Mouse (Mus musculus): ENCODE measurements around the gene Rnf224. TPM values are rescaled to one million over a fixed set of nuclear protein-coding genes. Genes with fewer than 3 reads are reported as not detected.

Rnf224 gene
- total and polyA plus RNA-seq, 3 experiments, result not detected

GRCm38 (mm10) chr2:25246183-25247072, 9.8 kb upstream of the Rnf224 start, which contains the start of gene AL732309.1:
TSS of gene AL732309.1 (minus strand) at chr2:25246863.
- Histone ChIP-seq H3K4me1 (ENCODE audit: control insufficient read depth in 1 of 2, insufficient read depth in 2 of 2) (peaks cover 3% of the 10 kb centered on the region in 2 experiments), H3K27ac (ENCODE audit: insufficient read depth, low read depth) (no peak within 1 kb of the TSS), H3K36me3 (replicated peaks in 1 of 2; ENCODE audit: control insufficient read depth in 1 of 2, insufficient read depth in 1 of 2, low read length in 1 of 2) (peaks cover 64 to 81% of the 10 kb centered on the region in 2 experiments), H3K9ac (ENCODE audit: insufficient read depth, low read depth) (no peak within 1 kb of the TSS), H3K4me2 (ENCODE audit: insufficient read depth, low read depth, poor library complexity, severe bottlenecking) (no peak within 1 kb of the TSS), H3K9me3 (replicated peaks; ENCODE audit: low read length) (no peaks in the 10 kb centered on the region), H3K79me2 (replicated peaks; ENCODE audit: control insufficient read depth, extremely low read depth, insufficient read depth, poor library complexity, severe bottlenecking) (no peaks in the 10 kb centered on the region), H3K27me3 (replicated peaks) (peaks cover 6% of the 10 kb centered on the region), H3K4me3 (replicated peaks in 1 of 3; ENCODE audit: low read depth in 2 of 3, low read length in 2 of 3, poor library complexity in 1 of 3) (no peak within 1 kb of the TSS)
- TF ChIP-seq USF2 (conservative IDR thresholded peaks at IDR 0.05; ENCODE audit: low read depth, low read length) (no peak), POLR2A (IDR thresholded peaks at IDR 0.05; ENCODE audit: low read depth, low read length) (no peak)
- dilution Hi-C loops (cut with MboI; ENCODE audit: extremely low pct_ligation_motif_present, extremely low pct_unique_long_range_greater_than_20kb, low sequenced_read_pairs), result no loop called here
- in situ Hi-C loops (cut with MboI; ENCODE audit: low pct_ligation_motif_present, low pct_unique_long_range_greater_than_20kb, low sequenced_read_pairs), result no loop called here
- no peak for DNase-seq (ENCODE audit: extremely low read depth)

- no peak for DNase-seq (ENCODE audit: extremely low read depth)
- in situ Hi-C loops (cut with MboI; ENCODE audit: low pct_ligation_motif_present, low pct_unique_long_range_greater_than_20kb, low sequenced_read_pairs) (no loop called here), dilution Hi-C loops (cut with MboI; ENCODE audit: extremely low pct_ligation_motif_present, extremely low pct_unique_long_range_greater_than_20kb, low sequenced_read_pairs) (no loop called here)
- peaks cover 8 to 16% of the 10 kb centered on the region in 2 experiments for H3K4me1 ChIP-seq (ENCODE audit: control insufficient read depth in 1 of 2, insufficient read depth in 2 of 2)
- peaks cover 19% of the 10 kb centered on the region for H3K27me3 ChIP-seq (replicated peaks)
- no peak overlapping the region for H3K4me2 ChIP-seq (ENCODE audit: insufficient read depth, low read depth, poor library complexity, severe bottlenecking)
- H3K79me2 ChIP-seq (replicated peaks; ENCODE audit: control insufficient read depth, extremely low read depth, insufficient read depth, poor library complexity, severe bottlenecking), result no peaks in the 10 kb centered on the region
- no peak for TF ChIP-seq SIN3A (IDR thresholded peaks at IDR 0.05; ENCODE audit: low read length)
- TF ChIP-seq POLR2A (IDR thresholded peaks at IDR 0.05; ENCODE audit: low read depth, low read length), result peak; percentile 14; the same call in 1 of the 2 replicates
- TF ChIP-seq ZNF384 (IDR thresholded peaks at IDR 0.05; ENCODE audit: low read depth, low read length), result no peak
- no peak for TF ChIP-seq ZMIZ1 (IDR thresholded peaks at IDR 0.05; ENCODE audit: low read depth, low read length)
- no peak for TF ChIP-seq CTCF (conservative IDR thresholded peaks at IDR 0.05 in 1 of 2, IDR thresholded peaks at IDR 0.05 in 1 of 2; ENCODE audit: low read depth in 2 of 2, low read length in 2 of 2)
- no peaks in the 10 kb centered on the region for H3K9me3 ChIP-seq (replicated peaks; ENCODE audit: low read length)
- H3K36me3 ChIP-seq (replicated peaks in 1 of 2; ENCODE audit: control insufficient read depth in 1 of 2, insufficient read depth in 1 of 2, low read length in 1 of 2), result peaks cover 43 to 58% of the 10 kb centered on the region in 2 experiments
- no peak overlapping the region for H3K9ac ChIP-seq (ENCODE audit: insufficient read depth, low read depth)
- no peak overlapping the region for H3K4me3 ChIP-seq (replicated peaks in 1 of 3; ENCODE audit: low read depth in 2 of 3, low read length in 2 of 3, poor library complexity in 1 of 3)
- no peak overlapping the region for H3K27ac ChIP-seq (ENCODE audit: insufficient read depth, low read depth)
Measured at GRCm38 (mm10) chr2:25244144-25244543, 7.6 kb upstream of the Rnf224 start.

GRCm38 (mm10) chr2:25243342-25243741, 6.8 kb upstream of the Rnf224 start:
- in situ Hi-C loops (cut with MboI; ENCODE audit: low pct_ligation_motif_present, low pct_unique_long_range_greater_than_20kb, low sequenced_read_pairs), result no loop called here
- no peak for DNase-seq (ENCODE audit: extremely low read depth)
- peaks cover 8 to 16% of the 10 kb centered on the region in 2 experiments for H3K4me1 ChIP-seq (ENCODE audit: control insufficient read depth in 1 of 2, insufficient read depth in 2 of 2)

More at GRCm38 (mm10) chr2:25243342-25243741, 6.8 kb upstream of the Rnf224 start:
- Histone ChIP-seq H3K4me2 (ENCODE audit: insufficient read depth, low read depth, poor library complexity, severe bottlenecking) (no peak overlapping the region), H3K9ac (ENCODE audit: insufficient read depth, low read depth) (no peak overlapping the region), H3K79me2 (replicated peaks; ENCODE audit: control insufficient read depth, extremely low read depth, insufficient read depth, poor library complexity, severe bottlenecking) (no peaks in the 10 kb centered on the region), H3K4me3 (replicated peaks in 1 of 3; ENCODE audit: low read depth in 2 of 3, low read length in 2 of 3, poor library complexity in 1 of 3) (no peak overlapping the region), H3K27me3 (replicated peaks) (peaks cover 26% of the 10 kb centered on the region), H3K36me3 (replicated peaks in 1 of 2; ENCODE audit: control insufficient read depth in 1 of 2, insufficient read depth in 1 of 2, low read length in 1 of 2) (peaks cover 35 to 50% of the 10 kb centered on the region in 2 experiments), H3K27ac (ENCODE audit: insufficient read depth, low read depth) (no peak overlapping the region), H3K9me3 (replicated peaks; ENCODE audit: low read length) (no peaks in the 10 kb centered on the region)
- TF ChIP-seq CTCF (conservative IDR thresholded peaks at IDR 0.05 in 1 of 2, IDR thresholded peaks at IDR 0.05 in 1 of 2; ENCODE audit: low read depth in 2 of 2, low read length in 2 of 2), result no peak
- no peak for TF ChIP-seq CHD2 (IDR thresholded peaks at IDR 0.05; ENCODE audit: low read length)
- TF ChIP-seq MAZ (IDR thresholded peaks at IDR 0.05; ENCODE audit: low read depth, low read length), result no peak
- no peak for TF ChIP-seq MAFK (IDR thresholded peaks at IDR 0.05; ENCODE audit: insufficient replicate concordance, low read length)
- TF ChIP-seq ELF1 (IDR thresholded peaks at IDR 0.05; ENCODE audit: low read depth, low read length), result no peak
- no peak for TF ChIP-seq NELFE (IDR thresholded peaks at IDR 0.05; ENCODE audit: low read depth, low read length)
- no peak for TF ChIP-seq TBP (conservative IDR thresholded peaks at IDR 0.05; ENCODE audit: low read depth, low read length)
- TF ChIP-seq ZC3H11A (IDR thresholded peaks at IDR 0.05; ENCODE audit: low read depth, low read length), result no peak
- no peak for TF ChIP-seq TCF12 (IDR thresholded peaks at IDR 0.05; ENCODE audit: low read depth, low read length)
- TF ChIP-seq JUND (conservative IDR thresholded peaks at IDR 0.05; ENCODE audit: low read depth, low read length), result no peak
- TF ChIP-seq NRF1 (IDR thresholded peaks at IDR 0.05; ENCODE audit: low read depth, low read length), result no peak
- TF ChIP-seq CHD1 (IDR thresholded peaks at IDR 0.05; ENCODE audit: low read depth, low read length), result no peak
- dilution Hi-C loops (cut with MboI; ENCODE audit: extremely low pct_ligation_motif_present, extremely low pct_unique_long_range_greater_than_20kb, low sequenced_read_pairs), result no loop called here

Data from CH12.LX (cell line).